Mouse (Mus musculus) heart, embryonic 16.5 days (tissue): Measurements from ENCODE around the gene Apof. TPM values are rescaled to one million over a fixed set of nuclear protein-coding genes. Genes with fewer than 3 reads are reported as not detected.
A peak's percentile ranks its signal among the peaks of the same experiment; 100 is the strongest.
"Not testable (repeated sequence)": the region's sequence is repeated elsewhere in the genome, so short reads cannot be mapped to it uniquely, and the experiment has no call there.

ENCODE experiments used
- ATAC-seq: fragments of 200-750 bp; cut with Nextera tagmentation; replicated peaks from 2 replicates; pipeline ENCODE4 v1.8.0; 2017; ENCODE audit warnings: moderate number of reproducible peaks; ENCODE audit not compliant: insufficient read depth, low FRiP score; ENCODE audit errors: extremely low read depth
- H3K27ac ChIP-seq: fragments of 300-500 bp; sonication (generic); 2 replicates; pipeline ENCODE4 v1.5.1; 2014; ENCODE audit warnings: mild to moderate bottlenecking, low read length, control low read depth, moderate library complexity
- H3K27me3 ChIP-seq: fragments of 300-500 bp; sonication (generic); 2 replicates; pipeline ENCODE4 v1.6.1; 2014; ENCODE audit warnings: low read length, mixed read lengths; ENCODE audit not compliant: control insufficient read depth, insufficient read depth
- H3K36me3 ChIP-seq: fragments of 300-500 bp; sonication (generic); 2 replicates; pipeline ENCODE4 v1.6.1; 2014; ENCODE audit not compliant: control insufficient read depth, insufficient read depth
- H3K4me1 ChIP-seq: fragments of 300-500 bp; sonication (generic); 2 replicates; pipeline ENCODE4 v1.6.1; 2014; ENCODE audit warnings: low read length, mixed read lengths; ENCODE audit not compliant: control insufficient read depth, insufficient read depth
- H3K4me2 ChIP-seq: fragments of 300-500 bp; sonication (generic); 2 replicates; pipeline ENCODE4 v1.6.1; 2014; ENCODE audit warnings: low read depth, mild to moderate bottlenecking, control low read depth, low read length
- H3K4me3 ChIP-seq: fragments of 300-500 bp; sonication (generic); 2 replicates; pipeline ENCODE4 v1.5.1; 2014; ENCODE audit warnings: mild to moderate bottlenecking, control low read depth, low read length
- H3K9ac ChIP-seq: fragments of 300-500 bp; sonication (generic); 2 replicates; pipeline ENCODE4 v1.6.1; 2014; ENCODE audit warnings: low read length, control low read depth
- H3K9me3 ChIP-seq: fragments of 300-500 bp; sonication (generic); replicated peaks from 2 replicates; pipeline ENCODE4 v1.6.1; 2016; ENCODE audit warnings: low read length; ENCODE audit not compliant: control insufficient read depth
- WGBS: fragments of 180-500 bp; shearing (Covaris S2); extraction: QIAGEN DNeasy Blood & Tissue Kit; methylation state at CpG from one replicate; pipeline ENCODE4 v1.1.7; 2014; 5-methylcytosine and 5-hydroxymethylcytosine counted together
- polyA plus RNA-seq: library from polyadenylated mRNA; unstranded; fragments of >200 nt; fragmentation: Nextera tagmentation; extraction: Ambion mirVana; gene quantifications from 2 replicates; pipeline ENCODE4 v1.2.1, GENCODE M21; 2015

Apof gene
- polyA plus RNA-seq, 1 experiment from 2014 or later = 0.26 TPM

DNA sequence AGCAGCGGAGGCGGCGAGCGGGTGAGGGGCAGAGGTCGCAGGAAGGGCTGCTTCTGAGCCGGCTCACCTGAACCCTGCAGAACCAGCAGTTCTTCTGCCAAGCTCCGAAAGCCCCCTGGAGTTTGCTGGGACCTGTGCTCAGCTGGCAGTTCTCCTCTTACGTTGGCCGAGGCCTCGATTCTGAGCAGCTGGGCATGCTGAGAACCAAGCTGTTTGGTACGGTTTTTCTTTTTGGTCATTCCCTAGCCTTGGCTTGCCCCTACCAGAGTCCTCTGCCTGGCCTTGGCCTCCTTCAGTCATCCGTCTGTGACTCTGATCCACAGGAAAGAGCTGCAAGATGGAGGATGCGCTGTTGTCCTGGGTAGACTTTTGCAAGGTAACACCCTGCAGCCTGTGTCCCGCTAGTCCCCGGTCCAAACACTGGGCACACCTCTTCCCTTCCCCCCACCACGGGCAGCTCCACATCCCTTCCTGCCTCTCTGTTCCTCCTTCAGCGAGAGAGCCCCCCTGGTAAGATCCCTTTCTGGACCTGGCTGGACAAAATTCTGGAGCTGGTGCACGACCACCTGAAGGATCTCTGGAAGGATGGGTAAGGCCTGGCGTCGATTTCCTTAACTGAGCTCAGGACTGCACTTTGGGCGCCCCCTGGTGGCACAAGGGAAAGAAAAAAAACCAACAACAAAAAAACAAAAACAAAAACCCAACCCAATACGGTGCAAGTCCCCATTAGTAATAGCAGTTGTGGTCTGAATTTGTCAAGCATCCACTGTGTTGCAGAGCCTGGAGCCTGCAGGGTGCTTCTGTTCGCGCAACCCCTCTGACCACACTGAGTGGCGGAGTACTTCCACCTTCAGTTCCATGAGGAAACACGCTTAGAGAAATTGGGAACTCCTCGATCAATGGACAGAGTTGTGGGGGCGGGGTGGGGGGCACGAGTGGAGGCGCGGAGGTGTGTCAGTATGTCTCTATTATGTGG lies 15.4 kb downstream of the Apof start:
- Histone ChIP-seq H3K27me3 (no peaks in the 10 kb centered on the region), H3K9ac (no peak overlapping the region), H3K4me3 (no peak overlapping the region), H3K4me1 (no peaks in the 10 kb centered on the region), H3K9me3 (no peaks in the 10 kb centered on the region), H3K27ac (no peak overlapping the region), H3K36me3 (peaks cover 50% of the 10 kb centered on the region), H3K4me2 (no peak overlapping the region)
- WGBS = 62% methylated on average over 31 of the region's 31 CpGs
- 0 out of 2 replicates have a peak, but pooled peaks have one; percentile 18 for ATAC-seq

DNA sequence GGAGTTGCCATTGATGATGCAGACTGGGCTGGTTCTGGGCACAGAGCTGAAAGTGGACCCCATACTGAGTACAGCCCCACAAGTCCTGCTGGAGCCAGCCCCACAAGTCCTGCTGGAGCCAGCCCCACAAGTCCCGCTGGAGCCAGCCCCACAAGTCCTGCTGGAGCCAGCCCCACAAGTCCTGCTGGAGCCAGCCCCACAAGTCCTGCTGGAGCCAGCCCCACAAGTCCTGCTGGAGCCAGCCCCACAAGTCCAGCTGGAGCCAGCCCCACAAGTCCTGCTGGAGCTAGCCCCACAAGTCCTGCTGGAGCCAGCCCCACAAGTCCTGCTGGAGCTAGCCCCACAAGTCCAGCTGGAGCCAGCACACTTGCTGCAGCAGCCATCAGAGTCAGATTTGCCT lies 22.1 kb downstream of the Apof start:
- 80% methylated on average over 1 of the region's 1 CpGs for WGBS
- not testable (repeated sequence) for ATAC-seq, H3K4me2 ChIP-seq, H3K4me3 ChIP-seq, H3K27me3 ChIP-seq, H3K9me3 ChIP-seq, H3K27ac ChIP-seq, H3K9ac ChIP-seq, H3K4me1 ChIP-seq
- H3K36me3 ChIP-seq = peaks cover 24% of the 10 kb centered on the region

DNA sequence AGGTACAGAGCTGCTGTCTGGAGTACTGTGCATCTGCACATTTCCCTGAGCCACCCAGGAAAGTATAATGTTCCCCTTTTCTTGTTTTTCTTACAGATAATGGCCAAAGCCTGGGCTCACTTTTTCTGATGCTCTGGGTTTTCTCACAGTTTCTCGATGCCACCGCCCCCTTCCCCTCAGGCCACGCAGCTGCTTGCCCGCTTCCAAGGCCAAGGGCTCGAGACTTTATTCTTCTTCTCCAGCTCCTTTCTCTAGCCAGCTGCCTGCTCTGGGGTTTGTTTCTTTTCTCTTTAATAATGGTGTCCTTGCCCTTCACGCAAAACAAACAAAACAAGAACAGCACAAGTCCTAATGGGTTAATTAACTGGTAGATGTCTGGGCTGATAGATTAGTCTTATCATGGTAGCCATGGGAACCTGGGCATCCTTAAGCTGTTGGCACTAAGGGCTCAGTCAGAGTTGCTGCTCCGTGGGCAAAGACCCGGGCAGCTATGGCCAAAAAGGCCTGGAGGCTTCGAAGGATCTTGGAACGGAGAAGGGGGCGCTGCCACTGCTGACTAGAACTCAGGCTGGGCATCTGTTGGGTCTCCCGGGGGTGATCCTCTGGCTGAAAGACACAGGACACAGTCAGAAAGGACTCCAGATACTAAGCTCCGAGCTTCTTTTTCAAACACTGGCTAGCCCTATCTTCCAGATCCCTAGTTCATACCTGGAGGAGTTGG lies 28.1 kb downstream of the Apof start:
- Histone ChIP-seq H3K27ac (peak overlapping the region; percentile 77; the same call in 1 of the 2 replicates), H3K4me3 (peak overlapping the region; percentile 25; the same call in 1 of the 2 replicates), H3K4me2 (peak overlapping the region; percentile 41), H3K27me3 (no peaks in the 10 kb centered on the region), H3K36me3 (peaks cover 8% of the 10 kb centered on the region; the same call in 1 of the 2 replicates), H3K9me3 (no peaks in the 10 kb centered on the region), H3K9ac (peak overlapping the region; percentile 28), H3K4me1 (peaks cover 17% of the 10 kb centered on the region)
- WGBS = 70% methylated on average over 13 of the region's 13 CpGs
- no peak for ATAC-seq

DNA sequence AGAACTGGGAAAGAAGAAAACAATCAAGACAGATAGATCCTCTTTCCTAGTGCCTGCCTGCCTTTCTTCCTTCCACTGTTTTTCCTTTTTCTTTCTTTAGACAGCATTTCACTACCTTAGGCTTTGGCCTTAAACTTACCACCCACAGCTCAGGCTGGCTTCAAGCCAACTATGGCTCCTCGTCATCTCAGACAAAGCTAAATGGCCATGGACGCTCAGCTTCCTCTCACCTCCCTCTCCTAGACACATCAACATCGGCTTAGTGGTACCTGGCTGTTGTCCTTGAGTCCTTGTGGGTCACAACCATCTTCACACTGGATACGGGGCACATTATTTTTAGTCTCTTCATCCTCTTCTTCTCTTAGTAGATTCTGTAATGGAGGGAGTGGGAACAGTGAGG lies 28.8 kb downstream of the Apof start:
- Histone ChIP-seq H3K27me3 (no peaks in the 10 kb centered on the region), H3K4me2 (peak overlapping the region; percentile 41), H3K4me1 (peaks cover 18% of the 10 kb centered on the region), H3K4me3 (peak overlapping the region; percentile 25), H3K36me3 (peaks cover 5% of the 10 kb centered on the region; the same call in 1 of the 2 replicates), H3K9me3 (no peaks in the 10 kb centered on the region), H3K27ac (peak overlapping the region; percentile 77), H3K9ac (peak overlapping the region; percentile 28)
- ATAC-seq = peak; percentile 30; the same call in 1 of the 2 replicates
- WGBS = 45% methylated on average over 4 of the region's 4 CpGs

DNA sequence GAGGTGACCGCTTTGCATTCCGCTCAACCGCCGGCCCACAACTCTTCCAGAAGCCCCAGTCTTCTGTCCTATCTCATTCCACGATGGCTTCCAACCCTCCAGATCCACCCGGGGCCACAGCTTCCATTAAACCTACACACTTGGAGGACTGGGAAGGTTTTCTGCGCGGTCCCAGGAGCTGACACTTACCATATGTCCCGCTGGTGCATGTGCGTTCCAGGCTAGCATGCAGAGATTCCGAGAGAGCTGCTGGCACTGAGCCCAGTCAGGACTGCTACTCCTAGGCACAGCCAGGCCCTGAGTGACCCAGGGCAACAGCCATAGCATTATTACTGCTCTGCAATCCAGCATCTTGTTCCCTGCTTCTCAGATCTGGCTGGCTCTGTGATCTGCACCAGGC lies 29.2 kb downstream of the Apof start:
- Histone ChIP-seq H3K9ac (peak overlapping the region; percentile 28), H3K4me2 (peak overlapping the region; percentile 41), H3K9me3 (no peaks in the 10 kb centered on the region), H3K27me3 (no peaks in the 10 kb centered on the region), H3K4me1 (peaks cover 22% of the 10 kb centered on the region), H3K4me3 (peak overlapping the region; percentile 25), H3K27ac (peak overlapping the region; percentile 77), H3K36me3 (0 out of 2 replicates have a peak, but pooled peaks cover 1% of the 10 kb centered on the region)
- 52% methylated on average over 11 of the region's 11 CpGs for WGBS
- ATAC-seq = peak; percentile 90

DNA sequence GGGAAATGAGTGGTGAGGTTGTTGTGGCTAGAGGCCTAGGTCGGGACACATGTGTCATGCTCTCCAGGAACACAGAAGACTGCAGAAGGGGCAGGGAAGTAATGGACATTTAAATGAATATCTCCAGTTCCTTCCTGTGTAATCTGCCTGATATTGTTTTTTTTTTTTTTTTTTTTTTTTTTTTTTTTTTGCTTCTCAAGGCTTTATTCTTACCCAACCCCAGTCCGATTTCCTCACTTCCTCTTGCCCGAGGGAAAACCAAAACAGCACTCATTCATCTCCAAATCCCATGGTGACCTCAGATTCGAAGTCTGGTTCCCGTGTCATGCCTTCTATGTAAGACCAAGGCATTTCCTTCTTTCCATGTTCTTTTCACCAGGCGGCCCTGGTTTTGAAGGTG lies 29.8 kb downstream of the Apof start:
- H3K4me3 ChIP-seq = no peak overlapping the region
- peaks cover 22% of the 10 kb centered on the region for H3K4me1 ChIP-seq
- H3K27me3 ChIP-seq = no peaks in the 10 kb centered on the region
- H3K9me3 ChIP-seq = no peaks in the 10 kb centered on the region
- no peak for ATAC-seq
- H3K36me3 ChIP-seq = no peaks in the 10 kb centered on the region
- H3K4me2 ChIP-seq = no peak overlapping the region
- no peak overlapping the region; the same call in 1 of the 2 replicates for H3K9ac ChIP-seq
- H3K27ac ChIP-seq = peak overlapping the region; percentile 77
- WGBS = 70% methylated on average over 6 of the region's 6 CpGs

DNA sequence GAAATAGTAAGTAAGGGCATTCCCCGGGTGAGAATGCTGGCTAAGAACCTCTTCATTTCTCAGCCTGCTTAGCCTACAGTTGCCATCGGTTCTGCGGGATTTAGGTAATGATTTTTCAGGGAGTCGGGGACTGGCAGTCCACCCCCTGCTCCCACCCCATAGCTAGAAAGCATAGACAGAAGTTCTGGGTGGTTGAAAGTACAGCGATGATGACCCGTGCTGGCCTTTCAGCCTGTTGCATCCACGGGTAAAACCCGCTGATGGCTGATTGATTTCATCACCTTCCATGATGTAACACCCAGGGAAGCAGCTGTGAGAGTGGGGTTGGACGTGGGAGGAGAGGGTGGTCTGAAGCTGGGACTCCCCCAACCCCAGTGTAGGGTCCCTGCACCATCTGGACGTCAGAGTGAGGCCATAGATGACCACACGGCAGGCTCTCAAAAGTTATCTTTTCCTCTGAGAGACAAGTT lies 30.3 kb downstream of the Apof start, which contains the start of gene Il23a:
Il23a (minus strand) TSS at position 51 of the 470 bp plus-strand sequence.
- Histone ChIP-seq H3K4me1 (peaks cover 22% of the 10 kb centered on the region), H3K4me2 (peak within 1 kb of the TSS; percentile 41), H3K9ac (peak within 1 kb of the TSS; percentile 28), H3K4me3 (peak within 1 kb of the TSS; percentile 25), H3K9me3 (no peaks in the 10 kb centered on the region), H3K36me3 (no peaks in the 10 kb centered on the region), H3K27me3 (no peaks in the 10 kb centered on the region), H3K27ac (peak within 1 kb of the TSS; percentile 77)
- no peak for ATAC-seq
- WGBS = 73% methylated on average over 11 of the region's 11 CpGs

DNA sequence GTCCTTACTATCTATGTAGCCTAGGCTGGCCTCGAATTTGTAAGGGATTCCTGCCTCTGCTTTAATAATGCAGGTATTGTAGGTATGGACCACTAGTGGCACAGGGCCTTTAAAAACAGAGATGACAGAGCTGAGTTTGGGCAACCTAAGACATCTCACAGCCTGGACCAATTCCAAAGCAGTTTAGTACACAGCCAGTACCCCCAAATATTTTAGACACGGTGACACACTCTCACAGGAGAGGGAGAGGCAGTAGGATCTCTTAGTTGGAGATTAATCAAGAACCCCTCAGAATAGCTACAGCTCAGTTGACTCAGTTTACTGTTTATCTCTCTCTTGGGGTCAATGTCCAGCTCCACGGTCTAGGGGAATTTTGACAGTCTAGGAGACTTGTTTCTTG lies 33.9 kb downstream of the Apof start:
- Histone ChIP-seq H3K4me3 (peak overlapping the region; percentile 58), H3K36me3 (no peaks in the 10 kb centered on the region), H3K9me3 (no peaks in the 10 kb centered on the region), H3K27me3 (no peaks in the 10 kb centered on the region), H3K4me2 (peak overlapping the region; percentile 68), H3K4me1 (peaks cover 22% of the 10 kb centered on the region), H3K27ac (peak overlapping the region; percentile 91), H3K9ac (peak overlapping the region; percentile 76)
- WGBS = 24% methylated on average over 3 of the region's 3 CpGs
- ATAC-seq = no peak
